Mouse (Mus musculus) MEL (cell line): ENCODE measurements around the gene Cgnl1.
A peak's percentile ranks its signal among the peaks of the same experiment; 100 is the strongest.

Experiments used
- CTCF ChIP-seq, 3 experiments: IDR thresholded peaks in 2 of 3; conservative IDR thresholded peaks in 1 of 3; 2 replicates each; pipeline ENCODE4 v1.5.1; 2011 to 2012; ENCODE audit warnings: low read length in 3 of 3, low read depth in 2 of 3, mild to moderate bottlenecking in 2 of 3, improper control_type of control experiment in 1 of 3, inconsistent platforms in 1 of 3, mixed read lengths in 1 of 3, moderate library complexity in 1 of 3; ENCODE audit not compliant: control insufficient read depth in 1 of 3, insufficient read depth in 1 of 3, poor library complexity in 1 of 3, severe bottlenecking in 1 of 3
- KAT2A ChIP-seq: conservative IDR thresholded peaks from 2 replicates; pipeline ENCODE4 v1.6.1; 2012; ENCODE audit warnings: low read depth, low read length, improper control_type of control experiment, inconsistent platforms
- SIN3A ChIP-seq: IDR thresholded peaks from 2 replicates; pipeline ENCODE4 v1.6.1; 2012; ENCODE audit warnings: low read length, improper control_type of control experiment, inconsistent platforms
- ZMIZ1 ChIP-seq: IDR thresholded peaks from 2 replicates; pipeline ENCODE4 v1.6.1; 2012; ENCODE audit warnings: low read depth, mild to moderate bottlenecking, inconsistent platforms, low read length, improper control_type of control experiment, moderate library complexity

DNA sequence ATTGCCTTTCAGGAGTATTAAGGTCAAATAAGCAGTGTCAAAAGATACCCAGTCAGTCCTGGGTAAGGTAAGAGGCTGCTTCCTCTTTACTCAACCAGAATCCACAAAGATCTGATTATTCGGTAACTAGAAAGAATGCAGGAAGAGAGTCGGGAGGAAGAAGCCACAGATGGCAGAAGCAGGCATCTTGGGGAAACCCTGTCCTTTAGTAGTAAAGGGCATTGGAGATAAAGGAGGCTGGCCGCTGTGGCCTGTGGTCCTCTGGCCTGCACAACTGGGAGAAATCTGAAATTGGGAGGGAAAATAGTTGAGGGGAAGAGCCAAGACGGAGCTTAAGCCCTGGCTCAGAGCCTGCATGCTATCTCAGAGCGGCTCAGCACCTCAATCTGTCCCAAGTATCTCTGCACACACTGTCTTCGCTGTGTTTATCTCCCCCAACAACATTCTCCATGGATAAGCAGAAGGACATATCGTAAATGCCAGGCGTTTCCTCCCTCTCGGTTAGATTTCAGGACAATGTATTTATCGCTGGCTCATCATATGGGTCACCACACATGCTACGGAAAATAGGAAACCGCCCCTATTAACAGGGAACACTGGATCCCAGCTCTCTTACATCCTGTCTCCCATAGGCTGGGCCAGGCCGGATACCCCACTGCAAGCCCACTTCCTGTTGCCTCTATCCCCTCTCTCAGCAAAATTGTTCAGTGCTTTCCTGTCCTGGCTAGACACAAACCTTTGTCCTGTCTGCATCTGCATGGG lies 164.9 kb downstream of the Cgnl1 start:
- TF ChIP-seq CTCF (IDR thresholded peaks at IDR 0.05 in 2 of 3, conservative IDR thresholded peaks at IDR 0.05 in 1 of 3; ENCODE audit: control insufficient read depth in 1 of 3, insufficient read depth in 1 of 3, low read depth in 2 of 3, low read length in 3 of 3, poor library complexity in 1 of 3, severe bottlenecking in 1 of 3) (no peak), SIN3A (peak; percentile 61), ZMIZ1 (no peak), KAT2A (no peak)
